Mouse (Mus musculus): ENCODE measurements around the gene Sptb. TPM values are rescaled to one million over a fixed set of nuclear protein-coding genes. Genes with fewer than 3 reads are reported as not detected.
A peak's percentile ranks its signal among the peaks of the same experiment; 100 is the strongest.

Sptb gene
- total and polyA plus RNA-seq, 3 experiments: 7.2 to 47.1 (median 15.2) TPM

DNA sequence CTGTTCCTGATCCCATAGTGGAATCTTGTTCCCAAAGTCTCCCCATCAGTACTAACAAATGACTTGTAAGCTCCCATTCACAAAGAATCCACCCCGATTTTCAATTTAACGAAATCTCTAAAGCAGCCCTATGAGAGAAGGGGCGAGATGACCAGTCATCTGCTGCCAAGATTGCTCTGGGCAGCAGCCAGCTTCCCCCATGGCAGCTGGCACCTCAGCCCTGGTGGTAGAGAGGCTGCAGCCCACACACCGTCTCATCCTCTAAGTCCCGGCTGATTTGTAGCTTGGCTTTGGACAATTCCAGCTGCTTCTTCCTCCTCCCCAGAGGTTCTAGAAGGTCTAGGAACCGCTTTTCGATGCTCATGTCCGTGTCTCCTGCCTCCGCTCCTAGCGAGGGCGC, 102.1 kb downstream of the Sptb start:
- DNase-seq: no peak

DNA sequence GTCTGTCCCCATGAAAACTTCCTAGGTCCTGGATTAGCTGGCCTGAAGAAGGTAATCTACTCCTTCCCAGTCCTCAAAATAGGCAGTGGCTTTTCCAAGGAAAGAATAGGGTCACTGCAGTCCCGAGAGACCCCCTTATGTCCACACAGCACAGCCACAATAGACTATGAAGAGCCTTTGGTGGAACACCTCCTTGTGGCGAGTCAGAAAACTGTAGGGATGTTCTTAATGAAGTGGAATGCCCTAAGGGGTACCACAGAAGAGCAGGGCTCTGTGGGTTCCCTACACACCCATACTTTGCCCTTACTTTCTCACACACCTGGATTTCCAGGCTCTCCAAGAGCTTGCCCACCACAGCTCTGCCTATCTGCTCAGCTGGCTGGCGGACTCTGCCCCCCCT, 104.5 kb downstream of the Sptb start:
- DNase-seq: no peak

DNA sequence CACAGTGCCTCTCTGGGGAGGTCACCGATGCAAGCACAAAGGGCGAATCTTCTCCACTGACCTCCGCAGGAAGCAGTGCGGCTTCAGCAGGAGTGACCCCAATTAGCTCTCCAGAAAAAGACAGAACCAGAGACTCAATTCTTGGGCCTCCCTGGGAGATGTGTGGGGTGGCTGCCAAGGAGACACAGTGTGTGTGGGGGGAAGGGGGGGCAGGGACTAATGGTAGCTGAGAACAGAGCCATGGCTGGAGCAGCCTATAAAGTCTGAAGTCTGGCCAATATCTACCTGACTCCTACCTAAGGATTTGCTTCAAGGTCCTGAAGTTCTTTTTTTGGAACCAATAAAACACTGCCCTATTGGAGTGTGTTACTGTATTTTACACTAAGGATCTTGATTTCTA, 105.8 kb downstream of the Sptb start:
- no peak for DNase-seq

DNA sequence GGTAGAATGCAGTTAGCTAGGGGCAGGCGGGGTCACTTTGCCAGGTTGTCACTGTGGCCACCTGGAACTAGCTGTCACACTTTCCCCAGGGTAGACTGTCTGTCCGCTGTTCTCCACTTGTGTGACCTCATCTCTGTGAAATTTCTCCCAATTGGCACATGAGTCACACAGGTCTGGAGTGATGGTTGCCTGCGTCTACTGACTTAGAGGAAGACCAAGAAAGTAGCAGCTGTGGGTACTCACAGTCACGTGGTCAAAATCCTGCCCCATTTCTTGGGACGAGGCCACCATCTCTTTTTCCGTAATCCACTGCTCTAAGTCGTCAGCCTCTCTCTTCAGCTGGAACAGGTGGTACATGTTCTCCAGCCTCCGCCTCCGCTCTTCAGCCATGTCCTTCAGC, 106.6 kb downstream of the Sptb start:
- DNase-seq: no peak

DNA sequence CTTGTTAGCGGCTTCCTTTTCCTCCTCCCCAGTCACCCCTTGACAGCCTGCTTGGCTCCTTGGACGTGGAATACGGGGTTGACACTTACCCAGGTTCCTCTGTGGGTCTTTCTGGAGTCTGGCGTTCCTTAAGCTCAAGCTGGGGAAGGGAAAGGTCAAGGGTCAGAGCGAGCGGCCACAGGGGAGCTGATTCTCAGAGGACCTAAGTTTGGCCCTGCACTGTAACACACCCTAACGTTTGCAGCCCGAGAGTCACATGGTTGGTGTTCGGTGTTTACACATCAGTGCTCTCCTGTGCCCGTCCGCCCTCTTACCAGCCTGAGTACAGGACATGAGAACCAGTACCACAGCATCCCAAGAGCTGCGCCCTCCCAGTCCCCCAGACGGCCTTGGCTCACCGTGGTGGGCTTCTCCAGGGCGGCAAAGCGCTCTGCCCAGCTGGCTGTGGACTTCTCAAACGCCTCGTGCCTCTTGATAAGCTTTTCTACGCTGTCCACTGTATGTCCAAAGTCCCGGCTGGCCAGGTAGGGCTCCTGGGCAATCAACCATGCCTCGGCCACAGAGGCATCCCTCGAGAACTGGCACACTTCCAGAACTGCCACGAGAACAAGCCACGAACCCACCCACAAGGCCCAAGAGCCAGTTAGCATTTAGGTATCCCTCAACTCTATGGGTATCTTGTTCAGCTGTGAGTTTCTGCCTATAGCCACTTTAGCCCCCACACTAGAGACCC, 112.0 kb downstream of the Sptb start:
- DNase-seq: no peak

DNA sequence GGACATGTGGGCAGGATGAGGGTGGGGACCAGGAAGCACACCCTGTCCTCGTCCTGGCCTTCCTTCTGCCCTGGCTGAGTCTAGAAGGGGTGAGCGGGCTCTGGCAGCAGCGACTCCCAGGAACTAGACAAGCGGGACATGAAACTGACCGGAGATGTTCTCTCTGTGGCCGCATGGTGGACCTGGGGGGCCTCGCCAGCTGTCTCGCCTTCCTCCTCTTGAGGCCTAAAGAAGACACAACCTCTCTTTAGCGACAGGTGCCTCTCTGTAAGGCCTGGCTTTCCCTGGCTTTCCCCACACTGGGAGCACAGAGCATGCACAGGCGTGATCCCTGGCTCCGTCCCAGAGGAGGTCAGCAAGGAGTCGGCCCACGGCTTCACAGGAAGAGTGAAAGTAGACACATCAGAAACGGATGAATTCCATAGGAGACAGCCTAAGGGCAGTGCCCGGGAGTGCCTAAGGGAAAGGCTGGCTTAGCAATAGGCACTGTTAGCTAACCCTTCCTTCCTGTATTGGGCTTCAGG, 112.7 kb downstream of the Sptb start:
- DNase-seq: no peak

DNA sequence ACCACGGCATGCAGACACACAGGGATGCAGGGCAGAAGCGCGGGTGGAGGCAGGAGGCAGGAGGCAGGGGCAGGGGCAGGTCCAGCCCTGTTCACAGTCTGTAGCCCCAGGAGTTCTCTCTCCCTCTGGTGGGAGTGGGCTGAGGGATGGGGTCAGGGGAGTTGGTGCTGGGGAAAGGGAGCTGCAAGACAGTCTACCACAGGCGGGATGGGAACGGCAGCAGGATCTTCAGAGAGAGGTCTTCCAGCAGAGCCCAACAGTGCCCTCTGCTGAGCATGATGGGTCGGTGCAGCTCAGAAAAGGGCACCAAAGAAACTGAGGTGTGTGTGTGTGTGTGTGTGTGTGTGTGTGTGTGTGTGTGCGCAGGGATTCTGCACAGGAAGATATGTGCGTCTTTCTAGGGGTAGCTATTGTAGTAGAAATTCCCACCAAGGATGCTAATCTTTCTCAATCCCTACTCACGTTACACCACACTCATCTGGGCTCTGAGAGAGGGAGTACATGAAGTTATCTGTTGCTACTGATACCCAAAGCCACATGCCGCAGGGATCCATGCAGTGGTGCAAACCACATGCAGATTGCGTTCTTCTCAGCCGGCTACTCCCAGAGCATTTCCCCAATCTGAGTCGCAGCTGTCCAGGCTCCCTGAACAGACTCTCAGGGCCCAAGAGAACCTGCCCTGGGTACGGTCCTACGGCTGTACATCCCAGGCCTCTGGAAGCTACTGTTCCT, 113.9 kb downstream of the Sptb start:
- DNase-seq: peak; percentile 64

DNA sequence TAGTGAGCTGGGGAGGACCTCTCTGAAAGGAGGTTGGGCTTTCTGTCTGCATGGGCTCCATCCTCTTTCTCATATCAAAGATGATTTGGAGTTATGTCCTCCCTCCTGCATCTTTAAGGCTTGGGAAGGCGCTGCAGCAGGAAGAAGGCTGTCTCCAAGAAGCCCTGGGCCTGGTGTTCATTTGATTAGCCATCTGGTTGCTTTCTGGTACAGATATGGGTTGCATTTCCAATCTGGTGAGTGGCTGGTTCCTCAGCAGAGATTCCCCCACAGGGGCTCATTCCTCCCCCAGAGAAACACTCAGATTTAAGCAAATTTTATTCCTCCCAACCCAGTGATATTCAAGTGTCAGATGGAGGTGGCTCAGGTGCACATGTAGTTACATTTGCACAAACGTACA, 114.5 kb downstream of the Sptb start:
- DNase-seq: no peak

DNA sequence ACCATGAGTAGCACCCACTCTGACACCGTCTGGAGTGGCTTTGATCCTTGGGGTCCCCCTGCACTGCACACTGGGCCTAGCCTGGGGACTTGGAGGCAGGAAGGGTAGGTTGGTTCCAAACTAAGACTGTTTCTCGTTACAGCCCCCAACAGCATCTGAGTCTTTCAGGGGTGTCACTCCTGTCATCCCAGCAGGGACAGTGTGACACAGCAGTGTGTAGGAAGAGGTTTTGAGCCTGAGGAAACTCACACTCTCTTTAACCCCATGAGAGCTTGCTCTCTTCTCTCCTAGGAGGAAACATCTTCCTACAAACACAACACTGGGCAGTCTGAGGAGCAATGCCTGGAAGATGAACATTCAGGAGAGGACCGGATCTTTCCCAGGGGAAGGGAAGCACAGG, 115.8 kb downstream of the Sptb start:
- no peak for DNase-seq

DNA sequence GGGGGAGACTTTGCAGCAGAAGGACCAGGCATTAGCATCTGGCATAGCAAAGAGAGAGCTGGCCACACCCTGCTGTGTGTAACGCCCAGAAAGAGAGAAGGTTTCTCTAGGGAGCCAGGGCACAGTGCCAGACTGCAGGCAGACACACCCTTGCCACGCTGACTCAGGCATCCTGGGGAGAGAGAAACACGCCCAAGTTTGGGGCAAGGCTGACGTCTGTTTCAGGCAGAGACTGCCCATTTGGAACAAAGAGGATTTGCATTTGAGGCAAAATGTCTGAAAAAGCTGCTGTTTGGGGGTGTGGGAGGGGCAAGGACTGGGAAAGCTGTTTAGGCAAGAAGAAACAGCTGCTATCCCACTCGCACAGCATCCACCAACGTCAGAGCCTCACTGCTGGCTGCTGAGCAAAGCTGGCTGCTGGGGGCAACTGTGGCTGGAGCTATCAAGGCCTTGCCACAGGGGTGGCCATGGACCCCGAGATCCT, 116.5 kb downstream of the Sptb start:
- peak; percentile 89 for DNase-seq

DNA sequence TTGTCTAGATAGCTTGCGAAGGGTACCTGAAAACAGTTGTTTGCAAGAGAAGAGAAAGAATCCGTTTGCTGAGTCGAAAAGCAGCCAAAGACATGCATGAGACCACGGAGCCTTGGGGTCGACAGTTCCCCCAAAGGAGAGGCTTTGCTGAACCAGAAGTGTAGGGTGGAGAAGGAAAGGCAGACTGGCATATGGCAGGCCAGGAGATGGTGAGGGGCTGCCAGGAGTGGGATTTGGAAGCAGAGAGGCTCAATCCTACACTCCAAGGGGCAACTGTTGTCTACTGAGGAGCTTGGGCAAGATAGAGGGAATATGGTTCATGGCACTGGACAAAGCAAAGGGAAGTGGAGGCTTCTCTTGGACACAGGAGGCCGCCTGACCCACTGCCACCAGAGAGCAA, 117.1 kb downstream of the Sptb start:
- no peak for DNase-seq

DNA sequence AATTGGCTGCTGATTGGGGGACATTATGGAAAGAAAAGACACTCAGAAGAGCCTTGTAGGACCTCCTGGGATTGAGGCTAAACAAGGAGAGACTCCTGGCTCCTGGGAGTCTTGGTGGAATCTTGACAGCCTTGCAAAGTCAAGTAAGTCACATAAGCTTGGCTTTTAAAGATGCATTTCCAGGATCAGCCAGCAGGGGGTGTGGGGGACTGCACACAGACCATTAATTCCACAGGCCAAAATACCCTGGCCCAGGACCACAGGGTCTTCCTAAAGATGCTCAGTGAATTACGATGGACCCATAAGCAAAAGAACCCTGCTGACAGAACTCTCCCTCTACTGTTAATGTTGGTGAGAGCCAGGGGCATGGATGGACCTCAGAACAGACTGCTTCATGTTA, 118.1 kb downstream of the Sptb start:
- no peak for DNase-seq

DNA sequence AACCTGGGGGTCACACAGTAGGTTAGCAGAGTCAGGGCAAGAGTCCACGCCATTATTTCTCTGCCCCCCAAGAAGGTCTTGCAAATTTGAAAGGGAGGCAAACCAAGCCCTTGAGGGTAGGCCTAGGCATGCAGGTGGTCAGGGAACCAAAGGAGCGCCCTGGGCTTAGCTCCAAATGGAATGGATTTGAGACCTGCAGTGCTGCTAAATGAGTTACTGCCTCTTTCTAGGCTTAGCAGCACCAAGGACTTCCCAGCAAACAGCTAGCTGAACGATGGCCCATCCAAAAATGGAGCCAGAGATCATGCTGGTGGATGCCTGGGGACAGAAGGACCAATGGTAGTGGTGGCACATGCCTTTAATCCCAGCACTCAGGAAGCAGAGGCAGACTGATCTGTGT, 119.3 kb downstream of the Sptb start:
- no peak for DNase-seq

DNA sequence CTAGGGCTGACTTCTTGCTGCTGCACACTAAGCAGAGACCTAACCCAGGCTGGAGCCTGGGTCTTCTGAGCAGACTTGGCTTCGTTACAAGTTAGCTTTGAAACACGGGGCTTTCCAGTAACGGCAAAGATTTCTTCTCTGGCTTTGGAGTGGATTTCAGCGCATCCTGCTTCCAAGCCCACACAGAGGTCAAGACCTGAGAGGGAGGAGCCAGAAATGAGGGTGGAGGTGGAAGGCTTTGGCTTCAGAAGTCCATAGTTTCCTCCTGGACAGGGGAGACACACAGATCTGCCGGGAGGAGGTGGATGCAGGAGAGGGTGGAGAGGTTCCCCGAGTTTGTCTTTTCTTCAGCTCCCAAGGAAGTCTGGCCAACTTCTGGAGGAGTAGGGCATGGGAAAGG, 120.8 kb downstream of the Sptb start:
- peak; percentile 47 for DNase-seq

DNA sequence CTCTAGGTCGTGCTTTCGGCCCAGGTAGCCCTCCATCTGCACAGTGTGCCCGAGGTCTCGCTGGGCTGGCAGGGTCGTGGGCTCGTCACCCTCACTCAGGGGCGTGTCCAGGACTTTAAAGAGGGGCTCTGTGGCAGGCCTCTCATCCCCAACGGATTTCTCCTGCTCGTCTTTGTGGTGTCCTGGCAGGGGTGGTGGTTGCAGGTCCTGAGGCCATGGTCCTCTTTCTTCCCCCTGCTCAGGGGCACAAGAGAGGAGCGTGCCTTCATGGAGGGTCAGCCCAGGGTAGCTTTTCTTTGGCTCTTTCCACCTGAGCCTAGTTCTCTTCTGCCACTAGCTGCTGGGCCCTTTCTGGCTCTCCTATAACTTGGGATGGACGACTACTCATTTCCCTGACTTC, 123.0 kb downstream of the Sptb start:
- DNase-seq: no peak

DNA sequence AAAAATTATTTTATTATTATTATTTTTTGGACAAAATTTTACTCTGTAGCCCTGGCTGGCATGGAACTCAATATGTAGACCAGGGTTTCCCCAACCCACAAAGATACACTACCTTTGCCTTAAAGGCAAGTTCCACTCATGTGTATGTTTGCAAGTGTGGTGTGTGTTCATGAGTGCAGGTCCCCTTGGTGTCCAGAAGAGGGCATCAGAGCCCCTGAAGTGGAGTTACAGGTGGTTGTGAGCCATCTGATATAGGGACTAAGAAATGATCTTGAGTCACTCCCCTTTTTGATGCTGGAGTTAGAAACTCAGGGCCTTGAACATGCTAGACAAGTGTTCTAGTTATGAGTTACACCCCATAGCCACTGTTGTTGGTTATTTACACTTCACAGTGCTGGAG, 125.3 kb downstream of the Sptb start:
- DNase-seq: no peak

DNA sequence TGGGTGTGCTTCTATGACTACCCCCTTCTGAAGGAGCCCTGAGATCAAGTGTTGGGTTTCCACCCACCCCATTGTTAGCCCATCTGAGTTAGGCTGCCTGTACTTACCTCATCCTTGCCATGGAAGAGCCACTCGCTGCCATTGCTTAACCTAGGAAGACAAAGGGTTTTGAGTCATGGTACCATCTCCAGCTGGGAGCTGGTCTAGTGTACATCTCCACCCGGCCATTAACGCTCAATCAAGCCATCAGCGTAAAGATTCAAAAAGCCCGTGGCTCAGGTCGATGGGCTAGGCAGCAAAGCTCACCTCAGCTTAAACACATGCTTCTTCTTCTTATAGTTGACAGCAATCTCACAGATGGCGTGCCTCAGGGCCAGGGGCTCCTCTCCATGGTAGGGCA, 126.9 kb downstream of the Sptb start:
- no peak for DNase-seq

DNA sequence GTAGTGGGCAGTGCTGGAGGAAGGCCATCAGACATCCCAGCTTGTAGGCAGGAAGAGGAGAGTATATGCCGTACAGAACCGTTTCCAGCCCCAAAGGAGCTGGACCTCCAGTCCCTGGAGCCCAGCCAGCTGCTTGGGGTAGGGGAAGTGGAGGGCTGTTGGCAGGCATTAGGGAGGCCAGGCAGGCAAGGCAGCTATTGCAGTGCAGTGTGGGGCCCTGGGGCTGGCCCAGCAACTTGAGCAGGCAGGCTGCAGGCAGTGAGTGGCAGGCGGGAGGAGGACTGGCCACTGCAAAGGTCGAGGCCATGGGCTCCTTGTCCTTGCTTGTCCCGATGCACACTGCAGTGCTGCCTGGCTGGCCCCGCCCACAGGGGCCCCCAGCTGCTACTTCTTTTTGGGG, 127.5 kb downstream of the Sptb start:
- DNase-seq: peak; percentile 84

DNA sequence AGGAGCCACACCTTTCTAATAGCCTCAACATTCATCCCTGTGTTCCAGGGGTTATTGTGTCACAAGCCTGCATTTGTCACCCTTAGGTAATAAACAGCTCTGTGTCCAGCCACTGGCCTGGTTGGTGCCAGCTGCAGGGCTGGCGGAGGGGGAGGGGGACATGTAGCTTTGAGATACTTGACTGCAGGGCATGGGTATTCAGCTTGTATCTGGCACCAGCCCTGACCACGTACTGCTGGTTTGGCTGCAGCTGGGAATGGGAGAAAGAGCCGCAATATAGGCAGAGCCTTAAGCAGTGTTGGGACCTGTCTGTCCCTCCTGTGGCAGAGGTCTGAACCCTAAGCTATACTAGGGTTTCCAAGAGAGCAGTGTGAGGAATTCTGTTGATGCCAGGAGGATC, 128.2 kb downstream of the Sptb start:
- peak; percentile 47 for DNase-seq

DNA sequence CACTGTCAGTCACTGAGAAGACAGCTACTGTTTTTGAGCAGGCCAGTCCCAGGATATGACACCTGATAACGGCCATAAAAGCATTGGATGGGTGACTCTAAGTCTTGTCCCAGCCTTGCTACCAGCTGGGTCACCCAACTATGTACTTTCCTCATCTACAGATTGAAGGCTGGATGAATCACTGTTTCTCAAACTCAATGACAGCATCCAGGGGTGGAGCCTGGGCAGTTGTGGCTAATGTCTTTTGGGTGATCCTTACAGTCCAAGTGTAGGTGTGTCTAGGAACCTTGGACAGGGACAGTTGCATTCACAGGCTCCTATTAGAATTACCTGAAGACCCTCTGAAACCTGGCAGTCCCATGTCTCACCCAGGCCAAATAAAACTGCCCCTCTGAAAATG, 130.5 kb downstream of the Sptb start:
- peak; percentile 69 for DNase-seq

DNA sequence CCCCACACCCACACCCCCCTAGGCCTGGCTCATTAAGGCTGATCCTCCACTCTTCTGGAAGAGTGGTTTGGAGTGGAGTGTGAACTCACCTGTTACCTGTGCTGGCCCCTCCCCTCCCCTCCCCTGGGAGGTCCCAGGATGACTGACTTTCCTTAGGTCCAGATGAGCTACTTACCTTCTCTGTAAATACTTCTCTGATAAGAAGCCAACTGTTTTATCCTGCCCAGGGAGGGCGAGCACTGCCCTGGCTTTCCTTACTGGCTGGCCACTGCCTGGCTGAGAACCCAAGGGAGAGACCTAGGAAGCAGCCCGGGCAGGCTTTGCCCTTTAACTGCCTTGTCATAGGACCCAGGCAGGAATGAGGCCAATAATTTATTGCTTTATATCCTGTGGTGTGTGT, 131.9 kb downstream of the Sptb start:
- peak; percentile 36 for DNase-seq

DNA sequence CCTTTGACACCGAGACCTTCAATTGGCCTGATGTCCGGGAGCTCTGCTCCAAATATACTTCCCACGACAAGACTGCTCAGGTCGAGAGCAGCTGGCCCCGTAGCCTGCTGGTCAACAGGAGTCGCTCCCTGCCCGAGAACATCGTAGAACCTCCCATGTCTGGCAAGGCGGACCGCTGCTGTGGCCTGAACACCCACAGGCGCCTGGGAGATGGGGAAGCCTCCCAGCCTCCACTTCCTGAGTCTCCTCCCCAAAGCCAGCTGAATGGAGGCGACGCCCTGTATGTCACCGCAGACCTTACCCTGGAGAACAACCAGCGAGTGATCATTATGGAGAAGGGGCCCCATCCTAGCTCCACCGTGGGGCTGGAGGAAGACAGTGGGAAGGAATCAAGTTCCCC, 132.5 kb downstream of the Sptb start:
- no peak for DNase-seq

DNA sequence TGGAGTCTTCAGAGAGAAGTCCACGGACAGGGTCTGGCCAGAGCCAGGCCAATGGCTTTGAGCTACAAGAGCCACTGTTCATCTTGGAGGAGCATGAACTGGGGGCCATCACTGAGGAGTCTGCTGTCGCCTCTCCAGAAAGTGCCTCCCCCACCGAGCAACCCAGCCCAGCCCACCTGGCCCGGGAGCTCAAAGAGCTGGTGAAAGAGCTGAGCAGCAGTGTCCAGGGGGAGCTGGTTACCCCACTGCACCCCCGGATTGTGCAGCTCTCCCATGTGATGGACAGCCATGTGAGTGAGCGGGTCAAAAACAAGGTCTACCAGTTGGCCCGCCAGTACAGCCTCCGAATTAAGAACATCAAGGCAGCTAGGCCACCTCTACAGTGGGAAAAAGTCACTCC, 133.5 kb downstream of the Sptb start:
- no peak for DNase-seq

DNA sequence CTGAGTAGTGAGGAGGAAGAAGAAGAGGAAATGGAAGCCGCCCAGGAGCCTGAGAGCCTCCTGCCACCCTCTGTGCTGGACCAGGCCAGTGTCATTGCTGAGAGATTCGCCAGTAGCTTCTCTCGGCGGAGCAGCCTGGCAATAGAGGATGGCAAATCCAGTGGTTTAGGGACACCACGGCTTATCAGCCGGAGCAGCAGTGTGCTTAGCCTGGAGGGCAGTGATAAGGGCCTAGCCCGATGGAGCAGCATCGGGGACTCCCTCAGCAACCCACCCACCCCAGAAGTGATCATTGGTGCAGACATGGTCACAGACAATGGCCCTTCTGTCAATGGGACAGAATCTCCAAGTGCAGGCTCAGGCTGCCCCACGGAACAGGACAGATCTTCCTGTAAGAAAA, 134.3 kb downstream of the Sptb start:
- DNase-seq: no peak
